Mouse (Mus musculus) midbrain, postnatal 0 days (tissue): ENCODE results near the gene Mast4. TPM values are rescaled to one million over a fixed set of nuclear protein-coding genes. Genes with fewer than 3 reads are reported as not detected.
"Not testable (repeated sequence)": the region's sequence is repeated elsewhere in the genome, so short reads cannot be mapped to it uniquely, and the experiment has no call there.

ENCODE experiments used
- ATAC-seq: fragments of 200-750 bp; cut with Nextera tagmentation; 2 replicates; pipeline ENCODE4 v1.8.0; 2017; ENCODE audit warnings: moderate number of reproducible peaks, mild to moderate bottlenecking, moderate TSS enrichment, moderate library complexity; ENCODE audit not compliant: low FRiP score
- DNase-seq: peaks from one replicate; pipeline ENCODE4 v3.0.0-alpha.2; 2015; ENCODE audit warnings: low spot score
- H3K27ac ChIP-seq: fragments of 300-500 bp; sonication (generic); 2 replicates; pipeline ENCODE4 v1.5.1; 2014; ENCODE audit warnings: low read depth, mild to moderate bottlenecking, low read length, mixed read lengths
- H3K27me3 ChIP-seq: fragments of 300-500 bp; sonication (generic); 2 replicates; pipeline ENCODE4 v1.6.1; 2014; ENCODE audit warnings: low read length, control low read depth, mixed read lengths; ENCODE audit not compliant: insufficient read depth
- H3K36me3 ChIP-seq: fragments of 300-500 bp; sonication (generic); 2 replicates; pipeline ENCODE4 v1.6.1; 2014; ENCODE audit warnings: low read length, control low read depth, mixed read lengths; ENCODE audit not compliant: insufficient read depth
- H3K4me1 ChIP-seq: fragments of 300-500 bp; sonication (generic); 2 replicates; pipeline ENCODE4 v1.6.1; 2014; ENCODE audit warnings: mild to moderate bottlenecking, control low read depth, antibody characterized with exemption, low read length, mixed read lengths; ENCODE audit not compliant: insufficient read depth
- H3K4me2 ChIP-seq: fragments of 300-500 bp; sonication (generic); 2 replicates; pipeline ENCODE4 v1.6.1; 2014; ENCODE audit warnings: low read depth, mild to moderate bottlenecking, low read length, mixed read lengths; ENCODE audit not compliant: poor library complexity, severe bottlenecking
- H3K4me3 ChIP-seq: fragments of 300-500 bp; sonication (generic); 2 replicates; pipeline ENCODE4 v1.5.1; 2014; ENCODE audit warnings: low read depth, mild to moderate bottlenecking, low read length, moderate library complexity
- H3K9ac ChIP-seq: fragments of 300-500 bp; sonication (generic); replicated peaks from 2 replicates; pipeline ENCODE4 v1.6.1; 2014; ENCODE audit warnings: mild to moderate bottlenecking, low read length, moderate library complexity, mixed read lengths; ENCODE audit not compliant: poor library complexity, severe bottlenecking
- H3K9me3 ChIP-seq: fragments of 300-500 bp; sonication (generic); 2 replicates; pipeline ENCODE4 v1.6.1; 2016; ENCODE audit warnings: low read length, control low read depth
- CTCF ChIP-seq: IDR thresholded peaks from 2 replicates; pipeline ENCODE4 v1.5.1; 2016; ENCODE audit warnings: antibody characterized with exemption, mild to moderate bottlenecking
- WGBS: fragments of 180-500 bp; shearing (Covaris S2); extraction: QIAGEN DNeasy Blood & Tissue Kit; methylation state at CpG from one replicate; pipeline ENCODE4 v1.1.7; 2014; 5-methylcytosine and 5-hydroxymethylcytosine counted together
- polyA plus RNA-seq: library from polyadenylated mRNA; unstranded; fragments of >200 nt; fragmentation: Nextera tagmentation; extraction: Ambion mirVana; gene quantifications from 2 replicates; pipeline ENCODE4 v1.2.1, GENCODE M21; 2015
- total RNA-seq: library from RNA; depleted of rRNA; stranded (reverse); fragments of >200 nt; gene quantifications from 2 replicates; pipeline ENCODE4 v1.2.3, GENCODE M21; 2014

The Mast4 gene
- total and polyA plus RNA-seq, 2 experiments from 2014 or later = 28.7 to 39.8 TPM

DNA sequence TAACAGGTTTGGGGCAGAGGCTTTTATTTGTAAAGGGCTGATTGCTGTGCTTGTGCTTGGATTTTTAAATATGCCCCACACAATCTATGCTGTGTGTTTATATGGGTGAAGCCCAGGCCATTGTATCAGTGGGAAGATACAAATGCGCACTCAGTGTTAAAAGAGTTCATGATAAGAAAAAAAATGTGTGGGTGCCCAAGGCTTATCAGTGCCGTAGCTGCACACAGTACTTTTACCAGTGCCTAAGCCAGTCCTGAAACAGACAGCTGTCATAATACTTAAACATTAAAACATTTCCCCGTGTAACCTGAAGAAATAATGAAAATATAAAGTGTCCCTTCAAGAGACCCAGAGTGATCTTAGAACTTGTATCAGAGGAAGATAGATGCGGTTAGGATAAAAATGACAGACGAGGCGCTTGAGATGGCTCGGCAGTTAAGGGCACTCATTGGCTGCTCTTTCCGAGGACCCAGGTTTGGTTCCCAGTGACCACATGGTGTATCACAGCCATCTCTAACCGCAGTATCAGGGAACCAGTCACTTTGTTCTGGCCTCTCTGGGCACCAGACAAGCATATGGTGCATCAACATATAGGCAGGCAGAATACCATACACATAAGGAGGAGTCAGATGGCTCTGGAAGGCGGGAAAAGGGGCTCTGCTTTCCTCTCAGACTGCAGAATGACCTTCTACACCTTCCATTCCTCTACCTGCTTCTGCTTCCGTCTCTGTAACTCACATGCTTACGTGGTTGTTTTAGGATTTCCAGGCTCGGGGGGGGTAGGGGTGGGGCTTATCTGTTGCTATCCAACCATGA is 594.4 kb downstream of the Mast4 start:
- no peaks in the 10 kb centered on the region for H3K4me1 ChIP-seq
- no peak for TF ChIP-seq CTCF
- no peak overlapping the region for H3K9ac ChIP-seq
- H3K4me2 ChIP-seq = no peak overlapping the region
- no peak overlapping the region for H3K4me3 ChIP-seq
- no peak overlapping the region for H3K27ac ChIP-seq
- DNase-seq (no peak), ATAC-seq (no peak)
- H3K36me3 ChIP-seq = peaks cover 40% of the 10 kb centered on the region
- H3K9me3 ChIP-seq = no peaks in the 10 kb centered on the region
- WGBS = 95% methylated on average over 13 of the region's 13 CpGs
- H3K27me3 ChIP-seq = no peaks in the 10 kb centered on the region

DNA sequence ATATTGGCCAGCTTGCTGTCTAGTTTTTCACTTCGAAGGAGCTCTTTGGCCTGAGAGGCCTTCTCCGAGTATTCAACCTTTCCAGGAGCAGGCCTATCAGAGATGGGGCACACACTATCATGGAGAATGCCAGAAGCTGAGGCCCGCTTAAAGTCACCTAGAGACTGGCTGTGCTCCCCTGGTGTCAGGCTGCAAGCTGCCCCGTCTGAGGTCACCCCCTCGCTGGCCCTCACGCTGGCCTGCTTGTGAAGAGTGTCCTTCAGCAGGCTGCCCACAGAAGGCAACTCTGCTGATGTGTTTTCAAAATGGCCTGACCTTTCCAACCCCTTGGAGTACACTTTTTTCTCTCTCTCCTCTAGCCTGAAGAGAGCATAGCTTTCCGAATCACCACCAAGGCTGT is 596.5 kb downstream of the Mast4 start:
- TF ChIP-seq CTCF = no peak
- ATAC-seq (no peak), DNase-seq (no peak)
- Histone ChIP-seq H3K4me1 (no peaks in the 10 kb centered on the region), H3K27ac (no peak overlapping the region), H3K27me3 (no peaks in the 10 kb centered on the region), H3K36me3 (peaks cover 47% of the 10 kb centered on the region), H3K4me3 (no peak overlapping the region), H3K9me3 (no peaks in the 10 kb centered on the region), H3K9ac (no peak overlapping the region), H3K4me2 (no peak overlapping the region)
- 96% methylated on average over 7 of the region's 7 CpGs for WGBS

- TF ChIP-seq CTCF = no peak
- H3K27ac ChIP-seq = no peak overlapping the region
- H3K4me2 ChIP-seq = no peak overlapping the region
- H3K36me3 ChIP-seq = peaks cover 28% of the 10 kb centered on the region
- no peaks in the 10 kb centered on the region for H3K4me1 ChIP-seq
- H3K9ac ChIP-seq = no peak overlapping the region
- H3K27me3 ChIP-seq = no peaks in the 10 kb centered on the region
- H3K9me3 ChIP-seq = no peaks in the 10 kb centered on the region
- DNase-seq (no peak), ATAC-seq (no peak)
- 66% methylated on average over 2 of the region's 2 CpGs for WGBS
- no peak overlapping the region for H3K4me3 ChIP-seq
These were observed 601.2 kb downstream of the Mast4 start for GRCm38 (mm10) chr13:102733063-102733462.

- not testable (repeated sequence) for H3K4me1 ChIP-seq, H3K9me3 ChIP-seq, H3K4me2 ChIP-seq, H3K36me3 ChIP-seq, DNase-seq, H3K4me3 ChIP-seq, H3K9ac ChIP-seq, H3K27me3 ChIP-seq, H3K27ac ChIP-seq, ATAC-seq
- 58% methylated on average over 7 of the region's 7 CpGs for WGBS
These were observed 605.3 kb downstream of the Mast4 start for GRCm38 (mm10) chr13:102728951-102729350.

DNA sequence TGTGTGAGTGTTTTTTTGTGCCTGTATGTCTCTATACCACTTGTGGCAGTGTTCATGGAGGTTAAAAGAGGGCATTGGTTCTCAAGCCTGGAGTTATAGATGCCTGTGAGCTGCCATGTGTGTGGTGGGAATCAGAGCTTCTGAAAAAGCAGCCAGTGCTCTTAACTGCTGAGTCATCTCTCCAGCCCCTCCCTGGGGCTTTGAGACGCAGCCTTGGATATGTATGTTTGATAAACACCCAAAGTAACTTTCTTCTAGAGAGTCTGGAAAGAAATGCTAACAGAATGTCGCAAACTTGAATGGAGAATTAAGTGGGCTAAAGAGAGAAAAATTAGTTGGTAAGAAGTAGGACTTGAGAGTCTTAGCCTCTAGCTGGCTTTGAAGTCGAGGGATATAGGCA is 606.3 kb downstream of the Mast4 start:
- Histone ChIP-seq H3K9me3 (no peaks in the 10 kb centered on the region), H3K4me2 (no peak overlapping the region), H3K27me3 (no peaks in the 10 kb centered on the region), H3K9ac (no peak overlapping the region), H3K4me3 (no peak overlapping the region), H3K36me3 (no peaks in the 10 kb centered on the region), H3K27ac (no peak overlapping the region), H3K4me1 (no peaks in the 10 kb centered on the region)
- DNase-seq = no peak
- no peak for ATAC-seq
- WGBS = 77% methylated on average over 3 of the region's 3 CpGs
- TF ChIP-seq CTCF = no peak

DNA sequence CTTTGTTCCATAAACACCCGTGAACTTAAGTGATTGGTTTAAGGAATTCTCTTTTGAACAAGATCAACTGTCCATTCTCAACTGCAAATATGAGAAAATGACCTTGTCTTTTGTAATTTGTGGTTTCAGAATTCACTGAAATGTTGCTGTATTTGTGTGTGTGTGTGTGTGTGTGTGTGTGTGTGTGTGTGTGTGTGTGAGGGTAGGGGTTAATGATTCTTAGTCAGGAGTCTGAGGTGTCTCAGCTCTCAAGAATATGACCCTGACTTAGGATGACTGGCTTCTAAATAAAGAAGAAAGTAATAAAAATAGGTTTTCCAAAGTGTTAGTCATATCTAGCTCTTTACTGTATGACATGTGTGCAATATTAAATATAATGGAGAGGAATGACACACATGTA is 607.4 kb downstream of the Mast4 start:
- TF ChIP-seq CTCF = no peak
- no peak overlapping the region for H3K27ac ChIP-seq
- WGBS = 85% methylated on average over 1 of the region's 1 CpGs
- H3K4me2 ChIP-seq = no peak overlapping the region
- H3K36me3 ChIP-seq = no peaks in the 10 kb centered on the region
- no peaks in the 10 kb centered on the region for H3K27me3 ChIP-seq
- H3K9me3 ChIP-seq = no peaks in the 10 kb centered on the region
- H3K4me1 ChIP-seq = no peaks in the 10 kb centered on the region
- no peak for ATAC-seq
- no peak overlapping the region for H3K4me3 ChIP-seq
- no peak overlapping the region for H3K9ac ChIP-seq
- DNase-seq = no peak
